Mouse (Mus musculus): Measurements from ENCODE around the gene Hdac7. TPM values are rescaled to one million over a fixed set of nuclear protein-coding genes. Genes with fewer than 3 reads are reported as not detected.

Hdac7 gene
- polyA plus RNA-seq, 2 experiments: 4.7 to 8.6 TPM

DNA sequence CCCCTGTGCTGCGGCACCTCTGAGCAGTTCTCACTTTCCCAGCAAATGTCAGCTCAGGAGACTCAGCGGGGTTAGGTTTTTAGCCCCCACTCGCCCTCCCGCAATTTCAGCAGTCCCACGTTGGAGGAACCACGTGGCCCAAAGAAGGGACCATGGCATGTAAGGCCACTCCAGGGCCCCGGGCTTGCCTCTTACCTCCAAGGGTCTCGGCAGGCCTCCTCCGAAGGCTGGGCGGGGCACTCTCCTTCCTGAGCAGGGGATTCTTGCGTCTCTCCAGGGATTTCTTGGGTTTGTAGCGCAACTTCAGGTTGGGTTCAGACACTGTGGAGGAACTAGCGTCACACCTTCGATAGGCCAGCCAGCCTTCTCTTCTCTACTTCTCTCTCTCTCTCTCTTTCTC, 35.1 kb downstream of the Hdac7 start:
- Histone ChIP-seq H3K4me3 (ENCODE audit: insufficient read depth in 1 of 2, low read depth in 2 of 2, low read length in 2 of 2) (no peak overlapping the region), H3K9ac (replicated peaks) (no peak overlapping the region), H3K27ac (no peak overlapping the region), H3K36me3 (replicated peaks; ENCODE audit: control insufficient read depth, insufficient read depth, low read depth) (no peaks in the 10 kb centered on the region), H3K4me1 (replicated peaks; ENCODE audit: control insufficient read depth in 2 of 2, insufficient read depth in 2 of 2, low read length in 1 of 2) (no peaks in the 10 kb centered on the region), H3K4me2 (ENCODE audit: low read depth) (no peak overlapping the region), H3K27me3 (ENCODE audit: control insufficient read depth, insufficient read depth, low read length) (no peaks in the 10 kb centered on the region), H3K9me3 (ENCODE audit: control insufficient read depth, low read length) (no peaks in the 10 kb centered on the region)
- WGBS (ENCODE audit: insufficient replicate concordance): 75% methylated on average over 14 of the region's 14 CpGs
- no peak for TF ChIP-seq CTCF (IDR thresholded peaks at IDR 0.05; ENCODE audit: low read depth)
- TF ChIP-seq EP300 (IDR thresholded peaks at IDR 0.05; ENCODE audit: low read depth): no peak
- ATAC-seq (ENCODE audit: insufficient read depth): no peak
- no peak for DNase-seq (ENCODE audit: low read depth in 3 of 3, low spot score in 3 of 3)

DNA sequence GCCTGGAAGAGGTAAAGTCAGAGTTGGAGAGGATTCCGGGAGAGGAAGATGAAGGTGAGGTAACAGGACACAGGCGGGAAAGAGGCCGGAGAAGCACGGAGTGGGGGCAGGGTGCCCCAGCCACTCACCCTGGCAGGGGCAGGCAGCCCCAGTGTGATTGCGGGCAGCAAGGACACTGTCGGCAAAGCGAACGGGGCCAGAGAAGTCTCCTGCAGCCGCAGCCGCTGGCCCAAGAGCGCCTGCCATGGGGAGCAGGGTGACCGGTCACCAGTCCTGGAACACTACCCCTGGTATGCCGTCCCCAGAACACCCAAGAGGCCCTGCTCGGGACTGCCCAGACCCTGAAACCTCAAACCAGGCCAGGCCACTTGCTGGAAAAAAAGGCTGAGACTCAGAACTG, 35.8 kb downstream of the Hdac7 start:
- no peaks in the 10 kb centered on the region for H3K36me3 ChIP-seq (replicated peaks; ENCODE audit: control insufficient read depth, insufficient read depth, low read depth)
- 85% methylated on average over 14 of the region's 14 CpGs for WGBS (ENCODE audit: insufficient replicate concordance)

DNA sequence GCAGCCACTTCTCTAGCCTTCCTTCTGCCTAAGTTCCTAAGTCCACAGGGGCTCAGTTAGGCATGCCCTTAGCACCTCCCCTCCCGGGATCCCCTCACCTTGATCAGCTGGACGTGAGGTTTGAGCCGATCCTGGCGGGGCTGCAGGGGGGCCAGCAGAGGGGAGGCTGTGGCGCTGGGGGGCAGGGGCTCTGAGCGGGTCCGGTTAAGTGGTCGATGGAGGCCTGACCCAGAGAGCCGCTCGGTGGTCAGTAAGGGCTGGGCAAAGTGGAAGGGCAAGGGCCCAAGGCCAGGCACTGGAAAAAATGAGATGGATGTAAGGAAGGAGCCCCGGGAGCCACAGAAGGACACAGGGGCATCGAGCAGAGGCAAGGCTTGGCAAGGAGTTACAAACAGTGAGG, 36.4 kb downstream of the Hdac7 start:
- Histone ChIP-seq H3K36me3 (replicated peaks; ENCODE audit: control insufficient read depth, insufficient read depth, low read depth) (no peaks in the 10 kb centered on the region), H3K4me2 (ENCODE audit: low read depth) (no peak overlapping the region), H3K9me3 (ENCODE audit: control insufficient read depth, low read length) (no peaks in the 10 kb centered on the region), H3K27me3 (ENCODE audit: control insufficient read depth, insufficient read depth, low read length) (no peaks in the 10 kb centered on the region), H3K4me1 (replicated peaks; ENCODE audit: control insufficient read depth in 2 of 2, insufficient read depth in 2 of 2, low read length in 1 of 2) (no peaks in the 10 kb centered on the region), H3K27ac (no peak overlapping the region), H3K4me3 (ENCODE audit: insufficient read depth in 1 of 2, low read depth in 2 of 2, low read length in 2 of 2) (no peak overlapping the region), H3K9ac (replicated peaks) (no peak overlapping the region)
- TF ChIP-seq CTCF (IDR thresholded peaks at IDR 0.05; ENCODE audit: low read depth): no peak
- no peak for TF ChIP-seq EP300 (IDR thresholded peaks at IDR 0.05; ENCODE audit: low read depth)
- WGBS (ENCODE audit: insufficient replicate concordance): 83% methylated on average over 12 of the region's 12 CpGs
- ATAC-seq (ENCODE audit: insufficient read depth) (no peak), DNase-seq (ENCODE audit: low read depth in 3 of 3, low spot score in 3 of 3) (no peak)

More for the DNA sequence above, 35.8 kb downstream of the Hdac7 start:
- Histone ChIP-seq H3K4me3 (ENCODE audit: insufficient read depth in 1 of 2, low read depth in 2 of 2, low read length in 2 of 2) (no peak overlapping the region), H3K27ac (no peak overlapping the region), H3K4me1 (replicated peaks; ENCODE audit: control insufficient read depth in 2 of 2, insufficient read depth in 2 of 2, low read length in 1 of 2) (no peaks in the 10 kb centered on the region), H3K4me2 (ENCODE audit: low read depth) (no peak overlapping the region), H3K9ac (replicated peaks) (no peak overlapping the region), H3K27me3 (ENCODE audit: control insufficient read depth, insufficient read depth, low read length) (no peaks in the 10 kb centered on the region), H3K9me3 (ENCODE audit: control insufficient read depth, low read length) (no peaks in the 10 kb centered on the region)
- DNase-seq (ENCODE audit: low read depth in 3 of 3, low spot score in 3 of 3) (no peak), ATAC-seq (ENCODE audit: insufficient read depth) (no peak)
- TF ChIP-seq CTCF (IDR thresholded peaks at IDR 0.05; ENCODE audit: low read depth): no peak
- no peak for TF ChIP-seq EP300 (IDR thresholded peaks at IDR 0.05; ENCODE audit: low read depth)

DNA sequence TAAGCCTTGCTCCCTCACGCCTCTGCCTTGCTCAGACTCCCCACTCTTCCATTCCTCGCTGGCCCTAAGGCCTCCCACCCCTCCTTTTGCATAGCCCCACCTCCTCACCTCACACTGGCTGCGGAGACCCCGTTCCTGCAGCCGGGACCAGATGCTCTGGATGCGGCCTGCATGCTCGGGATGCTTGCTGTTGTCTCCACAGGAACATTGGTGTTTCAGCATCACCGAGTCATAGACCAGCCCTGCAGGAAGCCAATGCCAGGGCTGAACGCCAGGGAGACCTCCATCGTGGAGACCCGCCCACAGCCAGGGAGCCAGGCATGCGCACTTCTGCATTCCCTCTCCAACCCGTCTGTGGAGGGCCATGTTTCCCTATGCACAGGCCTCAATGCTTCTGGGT, 41.7 kb downstream of the Hdac7 start:
- DNase-seq (ENCODE audit: low read depth in 3 of 3, low spot score in 3 of 3): no peak

DNA sequence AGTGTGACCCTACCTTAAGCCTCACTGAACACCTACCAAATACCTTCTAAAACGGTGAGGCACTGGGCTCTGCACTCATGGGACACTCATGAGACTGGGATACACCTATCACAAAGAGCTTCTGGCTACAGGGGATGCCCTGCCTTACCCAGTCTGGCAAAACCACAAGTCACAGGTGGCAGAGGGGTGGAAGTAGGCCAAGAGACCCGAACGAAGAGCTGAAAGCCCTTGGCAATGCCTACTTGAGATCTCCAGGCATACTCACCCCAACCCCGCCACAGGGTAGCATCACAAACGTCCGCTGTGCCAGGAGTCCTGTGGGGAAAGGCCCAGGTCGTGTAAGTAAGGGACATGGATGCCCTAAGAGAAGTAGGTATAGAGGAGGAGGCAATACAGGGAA, 42.5 kb downstream of the Hdac7 start:
- ATAC-seq (ENCODE audit: insufficient read depth) (no peak), DNase-seq (ENCODE audit: low read depth in 3 of 3, low spot score in 3 of 3) (no peak)
- WGBS (ENCODE audit: insufficient replicate concordance): 72% methylated on average over 7 of the region's 7 CpGs
- no peaks in the 10 kb centered on the region for H3K4me1 ChIP-seq (replicated peaks; ENCODE audit: control insufficient read depth in 2 of 2, insufficient read depth in 2 of 2, low read length in 1 of 2)
- no peaks in the 10 kb centered on the region for H3K9me3 ChIP-seq (ENCODE audit: control insufficient read depth, low read length)
- H3K27ac ChIP-seq: no peak overlapping the region
- no peaks in the 10 kb centered on the region for H3K27me3 ChIP-seq (ENCODE audit: control insufficient read depth, insufficient read depth, low read length)
- no peak overlapping the region for H3K4me3 ChIP-seq (ENCODE audit: insufficient read depth in 1 of 2, low read depth in 2 of 2, low read length in 2 of 2)
- no peak overlapping the region for H3K9ac ChIP-seq (replicated peaks)
- TF ChIP-seq EP300 (IDR thresholded peaks at IDR 0.05; ENCODE audit: low read depth) (no peak), CTCF (IDR thresholded peaks at IDR 0.05; ENCODE audit: low read depth) (no peak)
- no peak overlapping the region for H3K4me2 ChIP-seq (ENCODE audit: low read depth)
- H3K36me3 ChIP-seq (replicated peaks; ENCODE audit: control insufficient read depth, insufficient read depth, low read depth): no peaks in the 10 kb centered on the region

More for the DNA sequence above, 41.7 kb downstream of the Hdac7 start:
- Histone ChIP-seq H3K27me3 (ENCODE audit: control insufficient read depth, insufficient read depth, low read length) (no peaks in the 10 kb centered on the region), H3K27ac (no peak overlapping the region), H3K9ac (replicated peaks) (no peak overlapping the region), H3K9me3 (ENCODE audit: control insufficient read depth, low read length) (no peaks in the 10 kb centered on the region), H3K4me2 (ENCODE audit: low read depth) (no peak overlapping the region), H3K4me3 (ENCODE audit: insufficient read depth in 1 of 2, low read depth in 2 of 2, low read length in 2 of 2) (no peak overlapping the region), H3K4me1 (replicated peaks; ENCODE audit: control insufficient read depth in 2 of 2, insufficient read depth in 2 of 2, low read length in 1 of 2) (no peaks in the 10 kb centered on the region), H3K36me3 (replicated peaks; ENCODE audit: control insufficient read depth, insufficient read depth, low read depth) (no peaks in the 10 kb centered on the region)
- 74% methylated on average over 13 of the region's 13 CpGs for WGBS (ENCODE audit: insufficient replicate concordance)
- ATAC-seq (ENCODE audit: insufficient read depth): no peak
- TF ChIP-seq CTCF (IDR thresholded peaks at IDR 0.05; ENCODE audit: low read depth): no peak
- no peak for TF ChIP-seq EP300 (IDR thresholded peaks at IDR 0.05; ENCODE audit: low read depth)

All from liver, embryonic 14.5 days (tissue).